Mouse (Mus musculus) testis, postnatal 14 days (tissue): ENCODE results near the gene Plin4.

Source experiments
- DNase-seq: peaks from one replicate; pipeline ENCODE4 v3.0.0; 2021; ENCODE audit warnings: low spot score

Plin4 gene

DNA sequence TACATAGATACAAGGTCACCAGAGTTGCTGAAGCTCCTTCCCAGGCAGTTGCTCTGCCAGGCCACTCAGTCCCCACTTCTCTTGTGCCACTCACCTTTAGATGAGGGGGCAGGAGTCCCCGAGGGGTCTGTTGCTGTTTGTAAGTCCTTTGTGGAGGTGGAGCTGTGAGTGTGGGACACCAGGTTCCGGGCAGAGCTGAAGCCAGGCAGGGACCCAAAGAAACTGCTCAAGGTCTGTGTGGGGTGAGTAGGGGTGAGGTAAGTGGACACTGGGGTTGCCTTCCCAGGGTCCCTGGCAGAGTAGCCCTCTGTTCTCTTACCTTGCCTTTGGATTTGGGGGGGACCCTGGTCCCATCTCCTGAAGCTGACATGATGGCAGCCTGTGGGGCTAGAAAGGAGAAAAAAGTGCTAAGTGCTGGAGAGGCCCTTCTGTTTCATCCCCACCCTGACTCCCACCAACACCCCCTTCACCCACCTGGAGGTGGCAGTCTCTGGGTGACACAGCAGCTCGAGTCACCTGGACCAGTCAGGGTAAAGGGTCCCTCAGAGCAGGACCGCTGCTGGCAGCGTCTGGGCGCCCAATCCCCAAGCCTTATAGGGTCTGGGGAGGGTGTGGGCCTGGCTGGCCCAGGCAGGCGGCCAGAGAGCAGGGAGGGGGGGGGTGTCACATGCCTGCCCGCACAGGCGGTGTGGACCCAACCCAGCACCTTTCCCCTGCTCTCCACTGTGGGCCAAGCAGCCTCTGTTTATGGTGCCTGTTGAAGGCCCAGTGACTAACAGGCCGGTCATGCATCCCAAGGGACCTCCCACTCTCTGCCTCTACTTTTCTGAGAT lies at the start of gene Plin4:
Gene Plin4 (minus strand): TSS at position 585 of the 833 bp plus-strand sequence.
- DNase-seq = no peak

GRCm38 (mm10) chr17:56153643-56154042 lies 44.0 kb upstream of the Plin4 start:
- DNase-seq = peak; percentile 58

DNA sequence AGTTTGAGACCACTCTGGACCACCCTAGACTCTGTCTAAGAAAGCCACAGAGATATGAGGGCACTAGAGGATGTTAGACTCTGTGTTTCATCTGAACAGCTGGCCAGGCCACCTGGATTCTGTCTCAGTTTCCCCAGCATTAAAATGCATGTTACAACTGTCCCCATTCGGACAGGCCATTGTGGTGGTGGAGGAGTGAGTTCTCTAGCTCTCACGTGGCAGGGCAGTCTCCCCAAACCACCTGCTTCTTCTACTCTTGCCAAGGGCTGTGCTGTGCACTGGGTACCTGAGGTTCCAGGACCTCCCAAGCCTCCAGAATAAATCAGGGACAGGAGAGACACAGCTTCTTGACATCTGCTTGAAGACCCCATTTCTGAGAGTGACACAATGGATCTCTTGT lies 40.3 kb upstream of the Plin4 start:
- DNase-seq = no peak

DNA sequence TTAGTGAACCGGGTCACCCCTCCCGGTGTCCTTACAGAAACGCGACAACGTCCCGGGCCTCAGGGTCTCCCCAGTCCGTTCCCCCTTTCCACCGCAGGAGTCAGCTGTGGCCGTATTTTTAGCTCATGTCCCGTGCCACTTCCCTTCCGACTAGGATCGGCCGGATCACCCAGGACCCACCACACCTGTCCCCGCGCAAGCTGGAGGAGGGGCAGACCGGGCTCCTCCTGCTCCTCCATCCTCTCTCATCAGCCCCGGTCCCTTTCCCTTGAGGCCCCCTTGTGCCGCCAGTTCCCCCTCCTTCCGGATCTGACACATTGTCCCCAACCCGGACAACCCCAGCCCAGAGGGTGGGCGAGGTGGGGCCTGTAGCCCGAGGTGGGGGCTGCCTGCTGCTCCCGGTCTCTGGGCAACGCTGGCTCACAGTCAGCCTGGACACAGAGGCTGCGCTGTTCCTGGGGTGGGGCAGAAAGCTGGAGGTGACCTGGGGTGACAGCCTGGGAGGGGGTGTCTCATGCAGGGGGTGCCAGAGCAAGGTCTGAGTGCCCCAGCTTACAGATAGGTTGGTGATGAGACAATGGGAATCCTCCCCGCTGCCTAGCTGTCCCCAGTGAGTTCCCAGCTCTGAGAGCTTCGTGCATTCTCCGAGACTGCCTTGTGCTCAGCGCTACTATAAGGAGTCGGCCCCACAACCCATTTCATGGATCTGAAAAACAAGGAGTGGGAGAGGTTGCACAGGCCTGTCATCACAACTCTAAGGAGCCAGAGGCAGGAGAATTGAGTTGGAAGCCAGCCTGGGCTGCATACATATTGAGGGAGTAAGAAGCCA lies 39.4 kb upstream of the Plin4 start:
- DNase-seq = no peak

- DNase-seq = no peak
Observed at GRCm38 (mm10) chr17:56148280-56148679, 38.7 kb upstream of the Plin4 start.

GRCm38 (mm10) chr17:56147420-56147819 lies 37.8 kb upstream of the Plin4 start:
- no peak for DNase-seq

- no peak for DNase-seq
Observed at GRCm38 (mm10) chr17:56146131-56146530, 36.5 kb upstream of the Plin4 start.

- no peak for DNase-seq
Observed at GRCm38 (mm10) chr17:56144546-56144945, 34.9 kb upstream of the Plin4 start.

DNA sequence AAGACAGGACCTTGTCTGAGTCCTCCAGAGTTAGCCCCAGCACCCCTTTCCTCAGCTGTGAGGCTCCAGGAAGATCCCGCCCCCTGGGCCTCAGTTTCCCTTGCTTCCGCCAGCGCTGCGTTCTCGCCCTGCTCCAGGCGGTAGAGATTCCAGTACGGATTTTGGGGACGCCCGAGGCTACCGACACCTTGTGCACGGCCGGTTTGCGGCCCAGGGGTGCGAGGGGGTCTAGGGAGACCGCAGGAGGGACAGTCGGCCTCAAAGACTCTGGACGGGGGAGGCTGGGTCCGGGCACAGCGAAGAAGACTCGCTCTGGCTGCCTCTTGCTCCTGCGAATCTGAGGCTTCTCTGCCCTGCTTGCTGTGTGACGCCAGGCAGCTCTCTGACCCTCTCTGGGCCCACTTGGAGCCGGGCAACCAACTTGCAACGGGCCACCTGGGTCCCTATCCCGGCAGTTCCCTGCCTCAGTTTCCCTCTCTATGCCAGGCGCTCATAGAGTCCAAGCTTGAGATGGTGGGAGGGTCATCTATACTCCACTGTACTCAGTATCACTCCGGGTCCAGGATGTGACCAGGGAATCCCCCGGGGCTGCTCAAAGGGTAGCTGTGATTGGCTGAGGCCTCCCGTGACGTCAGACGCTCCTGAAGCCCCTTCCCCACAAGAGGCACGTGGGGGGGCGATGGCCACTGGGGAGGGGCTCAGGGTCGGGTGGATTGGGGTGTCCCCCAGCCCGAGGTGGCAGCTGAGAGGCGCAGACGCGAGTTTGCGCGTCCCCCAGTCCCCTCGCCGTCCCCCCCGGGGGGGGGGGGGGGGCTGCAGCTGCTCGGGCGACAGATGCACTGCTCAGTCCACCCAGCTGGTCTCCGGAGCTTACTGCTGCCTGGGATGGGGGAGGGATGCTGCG lies 32.4 kb upstream of the Plin4 start:
- peak; percentile 49 for DNase-seq

- DNase-seq = peak; percentile 53
Observed at GRCm38 (mm10) chr17:56139858-56140595, 30.4 kb upstream of the Plin4 start, which contains the start of gene Sema6b. Gene Sema6b, minus strand, starts transcription at chr17:56140343.

DNA sequence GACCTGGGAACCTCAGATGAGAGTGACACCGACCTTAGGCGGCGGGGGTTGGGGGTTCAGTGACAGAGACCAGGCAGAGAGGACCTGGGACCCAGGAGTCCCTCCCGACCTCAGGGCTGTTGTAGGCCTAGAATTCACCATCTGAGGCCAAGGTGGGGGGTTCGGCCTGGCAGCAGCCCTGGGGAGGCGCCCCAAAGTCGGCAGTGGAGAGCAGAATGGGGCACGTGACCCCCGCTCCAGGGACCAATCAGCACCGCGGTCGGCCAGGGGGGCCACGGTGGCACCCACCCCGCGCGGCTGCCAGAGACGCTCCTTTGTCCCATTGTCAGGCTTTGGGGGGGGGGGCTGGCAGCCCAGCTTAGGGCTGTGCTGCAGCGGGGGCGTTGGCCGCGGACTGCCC lies 29.8 kb upstream of the Plin4 start:
- no peak for DNase-seq

DNA sequence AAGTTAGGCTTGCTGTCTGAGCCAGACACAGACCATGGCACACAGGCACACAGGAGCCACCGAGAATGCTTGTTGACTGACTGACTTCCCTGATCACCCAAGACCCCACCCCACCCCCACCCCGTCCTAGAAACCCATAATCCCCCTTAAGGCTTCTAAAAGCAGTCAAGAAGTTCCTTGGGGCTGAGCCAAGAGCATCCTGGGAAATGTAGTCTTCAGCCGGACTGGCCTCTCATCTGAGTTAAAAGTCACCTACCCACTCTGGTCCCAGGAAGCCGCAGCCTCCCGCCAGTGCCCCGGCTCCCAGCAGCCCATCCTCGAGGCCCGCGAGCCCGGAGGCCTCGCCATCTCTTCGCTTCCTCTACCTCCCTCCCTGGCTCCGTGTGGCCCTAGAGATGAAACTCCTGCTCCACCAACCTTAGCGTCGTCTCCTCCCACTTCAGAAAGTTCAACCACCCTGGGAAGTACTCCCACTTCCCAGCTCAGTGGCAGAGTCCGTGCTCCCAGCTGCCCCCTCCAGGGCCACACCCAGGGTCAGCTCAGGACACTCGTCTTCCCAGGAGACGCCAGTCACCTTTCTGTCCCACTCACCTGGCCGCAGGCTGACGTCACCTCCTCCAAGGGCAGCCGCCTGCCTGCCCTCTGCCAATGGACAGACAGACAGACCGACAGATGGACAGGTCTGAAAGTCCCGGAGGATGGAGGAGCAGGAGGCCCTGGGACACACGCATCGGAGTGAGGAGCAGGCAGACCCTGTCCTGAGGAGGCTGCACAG lies 28.4 kb upstream of the Plin4 start:
- DNase-seq = no peak

DNA sequence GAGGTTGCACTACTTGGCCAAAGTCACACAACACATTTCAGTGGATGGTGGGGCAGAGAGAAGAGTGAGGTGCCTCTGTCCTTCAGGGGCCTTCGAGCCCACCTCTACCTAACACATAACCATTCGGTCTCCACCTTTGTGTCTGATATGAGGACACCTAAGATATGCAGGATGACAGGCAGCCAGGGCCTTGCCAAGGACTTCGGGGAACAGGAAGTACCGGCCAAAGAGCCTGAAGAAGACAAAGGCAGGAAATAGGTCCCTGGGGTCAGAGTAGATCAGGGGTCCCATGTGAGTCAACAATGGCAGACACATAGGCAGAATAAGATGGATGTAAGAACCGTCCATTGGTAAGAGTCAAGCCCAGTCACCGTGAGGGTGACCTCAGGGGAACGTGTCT lies 27.0 kb upstream of the Plin4 start:
- DNase-seq = no peak

GRCm38 (mm10) chr17:56134463-56134971 lies 24.9 kb upstream of the Plin4 start:
- DNase-seq = peak; percentile 48

DNA sequence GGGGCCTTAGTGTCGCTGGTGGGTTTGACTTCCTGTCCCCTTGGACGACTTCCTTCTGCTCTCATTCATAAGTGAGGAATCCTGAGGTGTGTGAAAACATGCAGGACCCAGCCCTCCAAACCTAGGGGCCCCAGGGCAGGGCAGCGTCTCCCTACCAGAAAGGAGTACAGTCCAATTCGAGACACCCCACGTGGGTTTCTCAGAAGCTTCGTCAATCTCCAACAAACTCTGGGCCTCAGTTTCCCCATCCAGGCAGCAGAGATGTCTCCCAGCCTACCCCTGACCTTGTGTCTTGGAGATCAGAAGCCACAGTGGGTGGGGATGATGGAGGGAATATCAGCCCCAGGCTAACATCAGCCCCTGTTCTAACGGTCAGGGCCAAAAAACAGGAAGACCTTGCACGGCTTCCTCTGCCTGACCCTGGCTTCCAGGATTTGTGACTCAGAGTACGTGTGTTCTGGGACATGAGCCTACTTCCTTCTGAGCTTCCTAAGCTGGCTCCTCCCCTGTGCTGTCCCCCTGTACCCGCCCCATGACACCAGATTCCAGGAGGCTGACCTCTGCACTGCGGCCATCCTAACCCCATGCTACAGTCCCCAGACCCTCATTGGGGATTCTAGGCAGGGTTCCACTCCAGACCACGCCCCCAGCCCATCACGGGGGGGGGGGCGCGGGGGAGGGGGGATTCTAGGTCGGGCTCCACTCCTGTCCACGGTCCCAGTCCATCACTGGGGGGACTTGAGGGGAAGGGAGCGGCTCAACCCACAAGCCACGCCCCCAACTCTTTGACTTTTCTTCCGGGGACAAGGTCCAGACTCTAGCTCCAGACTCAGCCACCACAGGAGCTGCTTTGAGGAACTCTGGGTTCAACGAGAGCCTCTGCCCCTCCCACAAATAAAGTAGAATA lies 24.1 kb upstream of the Plin4 start:
- no peak for DNase-seq

GRCm38 (mm10) chr17:56132661-56133060 lies 23.1 kb upstream of the Plin4 start:
- DNase-seq = no peak

DNA sequence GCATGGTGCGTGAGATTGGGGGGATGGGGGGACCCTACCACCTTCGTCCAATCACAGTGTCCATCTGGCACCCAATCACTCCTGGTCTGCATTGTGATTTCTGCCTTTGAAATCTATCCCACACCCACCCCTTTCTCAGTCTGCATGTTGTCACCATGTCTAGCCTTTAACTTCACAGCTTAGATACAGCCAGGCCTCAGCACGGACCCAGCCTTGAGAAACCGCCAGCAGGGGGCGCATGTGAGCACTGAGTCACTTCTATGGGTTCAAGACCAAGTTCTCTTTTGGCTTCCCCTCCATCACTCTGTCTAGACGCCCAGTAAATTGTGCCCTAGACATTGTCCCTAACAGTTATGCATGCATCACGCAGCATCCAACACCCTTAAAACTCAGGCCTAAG lies 22.2 kb upstream of the Plin4 start:
- DNase-seq = peak; percentile 56

DNA sequence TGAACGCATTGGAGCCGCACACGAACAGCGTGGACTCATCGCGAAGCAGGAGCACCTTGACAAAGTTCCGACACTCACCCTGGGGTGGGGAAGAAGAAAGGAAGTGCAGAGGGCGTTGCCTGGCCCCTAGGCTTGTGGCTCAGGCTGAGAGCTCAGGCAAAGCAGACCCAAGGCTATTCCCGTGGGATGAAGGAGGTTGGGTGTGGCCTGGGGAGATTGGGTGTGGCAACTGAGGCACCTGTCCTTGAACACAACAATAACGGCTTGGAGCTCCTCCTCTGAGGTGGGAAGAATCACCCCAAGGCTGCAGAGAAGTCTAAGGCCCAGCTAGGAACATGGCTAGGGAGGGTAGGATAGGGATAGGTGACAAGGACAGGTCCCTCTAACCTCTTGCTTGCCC lies 21.5 kb upstream of the Plin4 start:
- DNase-seq = no peak

DNA sequence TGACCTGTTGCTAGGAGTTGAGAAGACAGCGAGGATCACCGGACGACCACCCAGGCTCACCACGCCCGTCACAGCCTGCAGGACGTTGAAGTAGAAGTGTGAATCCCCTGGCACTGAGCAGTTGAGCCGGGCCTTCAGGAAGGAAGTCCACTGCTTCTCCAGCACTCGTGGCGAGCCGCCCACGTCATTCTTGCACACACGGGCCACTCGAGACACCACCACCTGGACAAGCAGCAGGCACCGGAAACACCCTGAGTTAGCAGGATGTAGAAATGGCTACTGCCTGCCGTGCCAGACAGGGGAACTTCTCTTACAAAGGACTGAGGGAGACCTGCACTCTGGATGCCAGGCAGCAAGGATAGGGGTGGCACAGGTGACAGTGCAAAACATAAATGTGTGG lies 18.6 kb upstream of the Plin4 start:
- DNase-seq = no peak
